Mouse (Mus musculus): ENCODE measurements at regions not wholly inside any gene's neighbourhood (a gene's known extent, or its start where the extent isn't known, plus 50 kb on each side); places are given as distances from the start of the nearest gene placed in this dataset.

- Histone ChIP-seq H3K27me3 (ENCODE audit: control insufficient read depth, insufficient read depth, low read length) (no peaks in the 10 kb centered on the region), H3K4me1 (replicated peaks; ENCODE audit: control insufficient read depth, insufficient read depth, low read length) (no peaks in the 10 kb centered on the region), H3K4me2 (replicated peaks) (no peak overlapping the region), H3K36me3 (replicated peaks; ENCODE audit: control insufficient read depth, insufficient read depth) (no peaks in the 10 kb centered on the region), H3K9ac (no peak overlapping the region), H3K9me3 (ENCODE audit: control insufficient read depth, low read length) (no peaks in the 10 kb centered on the region), H3K4me3 (replicated peaks; ENCODE audit: low read length) (no peak overlapping the region), H3K27ac (no peak overlapping the region)
- DNase-seq (ENCODE audit: low spot score) (no peak), ATAC-seq (ENCODE audit: low FRiP score) (no peak)
- WGBS: 93% methylated on average over 6 of the region's 6 CpGs
Observed at GRCm38 (mm10) chr15:97449001-97449400, 201.9 kb upstream of the Amigo2 start.

- DNase-seq (ENCODE audit: low spot score): no peak
- H3K27ac ChIP-seq: no peak overlapping the region
- no peak overlapping the region for H3K9ac ChIP-seq
- no peaks in the 10 kb centered on the region for H3K36me3 ChIP-seq (replicated peaks; ENCODE audit: control insufficient read depth, insufficient read depth)
- no peak overlapping the region for H3K4me2 ChIP-seq (replicated peaks)
- H3K27me3 ChIP-seq (ENCODE audit: control insufficient read depth, insufficient read depth, low read length): no peaks in the 10 kb centered on the region
- H3K9me3 ChIP-seq (ENCODE audit: control insufficient read depth, low read length): no peaks in the 10 kb centered on the region
- no peaks in the 10 kb centered on the region for H3K4me1 ChIP-seq (replicated peaks; ENCODE audit: control insufficient read depth, insufficient read depth, low read length)
- no peak for ATAC-seq (ENCODE audit: low FRiP score)
- WGBS: 74% methylated on average over 5 of the region's 5 CpGs
- H3K4me3 ChIP-seq (replicated peaks; ENCODE audit: low read length): no peak overlapping the region
Observed at GRCm38 (mm10) chr15:97448243-97448880, 201.3 kb upstream of the Amigo2 start.

GRCm38 (mm10) chr15:97446181-97446580, 199.1 kb upstream of the Amigo2 start:
- no peaks in the 10 kb centered on the region for H3K36me3 ChIP-seq (replicated peaks; ENCODE audit: control insufficient read depth, insufficient read depth)
- H3K4me1 ChIP-seq (replicated peaks; ENCODE audit: control insufficient read depth, insufficient read depth, low read length): no peaks in the 10 kb centered on the region
- H3K9me3 ChIP-seq (ENCODE audit: control insufficient read depth, low read length): no peaks in the 10 kb centered on the region
- H3K4me2 ChIP-seq (replicated peaks): no peak overlapping the region
- 39% methylated on average over 9 of the region's 9 CpGs for WGBS
- peak; percentile 28 for DNase-seq (ENCODE audit: low spot score)
- no peak for ATAC-seq (ENCODE audit: low FRiP score)
- peak overlapping the region; percentile 43; the same call in 1 of the 2 replicates for H3K27ac ChIP-seq
- H3K9ac ChIP-seq: no peak overlapping the region
- H3K4me3 ChIP-seq (replicated peaks; ENCODE audit: low read length): no peak overlapping the region
- H3K27me3 ChIP-seq (ENCODE audit: control insufficient read depth, insufficient read depth, low read length): no peaks in the 10 kb centered on the region

- Histone ChIP-seq H3K9me3 (ENCODE audit: control insufficient read depth, low read length) (no peaks in the 10 kb centered on the region), H3K27ac (no peak overlapping the region), H3K9ac (no peak overlapping the region), H3K4me1 (replicated peaks; ENCODE audit: control insufficient read depth, insufficient read depth, low read length) (no peaks in the 10 kb centered on the region), H3K36me3 (replicated peaks; ENCODE audit: control insufficient read depth, insufficient read depth) (no peaks in the 10 kb centered on the region), H3K27me3 (ENCODE audit: control insufficient read depth, insufficient read depth, low read length) (no peaks in the 10 kb centered on the region), H3K4me3 (replicated peaks; ENCODE audit: low read length) (no peak overlapping the region), H3K4me2 (replicated peaks) (no peak overlapping the region)
- ATAC-seq (ENCODE audit: low FRiP score): no peak
- 93% methylated on average over 5 of the region's 5 CpGs for WGBS
- DNase-seq (ENCODE audit: low spot score): no peak
Observed at GRCm38 (mm10) chr15:97438235-97438760, 191.2 kb upstream of the Amigo2 start.
